Mouse (Mus musculus): ENCODE data around the gene Rps27. TPM values are rescaled to one million over a fixed set of nuclear protein-coding genes. Genes with fewer than 3 reads are reported as not detected.

Gene Rps27
- 28.1 and 44.0 TPM in 2 replicates for polyA plus RNA-seq (2011; ENCODE audit: insufficient read depth, insufficient read length, low read depth, missing spikeins)

DNA sequence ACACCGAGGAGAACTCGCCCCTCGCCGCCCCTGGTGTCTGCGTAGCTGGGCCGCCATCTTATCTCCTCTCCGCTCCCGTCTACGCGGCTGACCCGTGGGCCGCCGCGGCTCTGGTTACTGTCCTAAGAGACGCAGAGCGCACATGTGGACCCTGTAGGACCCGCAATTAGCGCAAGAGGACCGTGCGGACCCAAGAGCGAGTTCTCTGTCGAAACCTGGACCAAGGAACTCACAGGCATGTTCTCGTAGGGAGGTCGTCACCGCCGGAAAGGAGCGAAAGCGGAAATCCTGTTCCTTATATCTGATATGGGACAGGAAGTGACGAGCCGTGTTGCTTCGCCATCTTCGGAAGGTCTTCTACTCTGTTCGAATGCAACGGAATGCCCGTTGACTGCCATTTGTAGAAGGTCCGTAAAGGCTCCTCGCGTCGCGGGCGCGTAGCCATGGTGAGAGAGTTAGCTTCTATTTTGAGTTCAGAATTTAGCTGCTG is at the start of gene Rps27, which contains the start of gene Rab13:
Gene Rps27 (minus strand): TSS at position 275 of the 490 bp plus-strand sequence.
Gene Rab13 (plus strand): TSS at position 319 of the 490 bp plus-strand sequence.
- Histone ChIP-seq H3K4me3 (ENCODE audit: low read depth, low read length) (peak within 1 kb of the TSS; percentile 93), H3K36me3 (ENCODE audit: control insufficient read depth, insufficient read depth, low read length, poor library complexity, severe bottlenecking) (peaks cover 44% of the 10 kb centered on the region), H3K9ac (ENCODE audit: low read depth, poor library complexity, severe bottlenecking) (peak within 1 kb of the TSS; percentile 93), H3K4me1 (ENCODE audit: control insufficient read depth, insufficient read depth, low read length) (no peaks in the 10 kb centered on the region), H3K27ac (ENCODE audit: insufficient read depth, low read length) (peak within 1 kb of the TSS; percentile 70), H3K27me3 (ENCODE audit: control insufficient read depth, insufficient read depth, low read length, poor library complexity, severe bottlenecking) (no peaks in the 10 kb centered on the region), H3K9me3 (replicated peaks; ENCODE audit: control insufficient read depth, insufficient read depth, low read length, poor library complexity, severe bottlenecking) (no peaks in the 10 kb centered on the region)
- peak; percentile 95 for TF ChIP-seq POLR2A (IDR thresholded peaks at IDR 0.05; ENCODE audit: insufficient read depth, low read length)
- TF ChIP-seq CTCF (IDR thresholded peaks at IDR 0.05; ENCODE audit: low read depth, low read length) = no peak

DNA sequence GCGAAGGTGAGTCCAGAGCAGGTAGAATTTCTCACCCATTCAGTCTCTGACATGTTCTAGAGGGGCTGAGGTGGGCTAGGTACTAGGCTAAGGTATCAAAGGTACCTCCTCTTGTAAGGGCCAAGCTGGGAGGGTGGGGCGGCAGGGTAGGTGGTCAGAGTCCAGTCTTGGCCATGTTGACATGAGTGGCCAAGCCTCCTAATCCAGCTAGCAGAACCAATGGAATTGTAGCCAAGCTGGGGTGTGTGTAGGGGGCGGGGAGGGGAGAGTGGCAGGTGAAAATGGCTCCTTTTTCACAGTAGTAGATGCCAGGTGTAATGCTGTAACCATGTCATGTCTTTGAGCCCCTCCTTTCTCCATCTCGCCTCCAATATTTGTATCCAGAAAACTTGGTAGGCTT is 45.1 kb upstream of the Rps27 start:
- Histone ChIP-seq H3K4me3 (ENCODE audit: low read depth, low read length) (no peak overlapping the region), H3K4me1 (ENCODE audit: control insufficient read depth, insufficient read depth, low read length) (no peaks in the 10 kb centered on the region), H3K9me3 (replicated peaks; ENCODE audit: control insufficient read depth, insufficient read depth, low read length, poor library complexity, severe bottlenecking) (no peaks in the 10 kb centered on the region), H3K36me3 (ENCODE audit: control insufficient read depth, insufficient read depth, low read length, poor library complexity, severe bottlenecking) (peaks cover 15% of the 10 kb centered on the region), H3K27ac (ENCODE audit: insufficient read depth, low read length) (no peak overlapping the region), H3K27me3 (ENCODE audit: control insufficient read depth, insufficient read depth, low read length, poor library complexity, severe bottlenecking) (no peaks in the 10 kb centered on the region), H3K9ac (ENCODE audit: low read depth, poor library complexity, severe bottlenecking) (no peak overlapping the region)
- TF ChIP-seq POLR2A (IDR thresholded peaks at IDR 0.05; ENCODE audit: insufficient read depth, low read length) (no peak), CTCF (IDR thresholded peaks at IDR 0.05; ENCODE audit: low read depth, low read length) (no peak), EP300 (IDR thresholded peaks at IDR 0.05; ENCODE audit: insufficient read depth, low read depth, low read length) (no peak)

DNA sequence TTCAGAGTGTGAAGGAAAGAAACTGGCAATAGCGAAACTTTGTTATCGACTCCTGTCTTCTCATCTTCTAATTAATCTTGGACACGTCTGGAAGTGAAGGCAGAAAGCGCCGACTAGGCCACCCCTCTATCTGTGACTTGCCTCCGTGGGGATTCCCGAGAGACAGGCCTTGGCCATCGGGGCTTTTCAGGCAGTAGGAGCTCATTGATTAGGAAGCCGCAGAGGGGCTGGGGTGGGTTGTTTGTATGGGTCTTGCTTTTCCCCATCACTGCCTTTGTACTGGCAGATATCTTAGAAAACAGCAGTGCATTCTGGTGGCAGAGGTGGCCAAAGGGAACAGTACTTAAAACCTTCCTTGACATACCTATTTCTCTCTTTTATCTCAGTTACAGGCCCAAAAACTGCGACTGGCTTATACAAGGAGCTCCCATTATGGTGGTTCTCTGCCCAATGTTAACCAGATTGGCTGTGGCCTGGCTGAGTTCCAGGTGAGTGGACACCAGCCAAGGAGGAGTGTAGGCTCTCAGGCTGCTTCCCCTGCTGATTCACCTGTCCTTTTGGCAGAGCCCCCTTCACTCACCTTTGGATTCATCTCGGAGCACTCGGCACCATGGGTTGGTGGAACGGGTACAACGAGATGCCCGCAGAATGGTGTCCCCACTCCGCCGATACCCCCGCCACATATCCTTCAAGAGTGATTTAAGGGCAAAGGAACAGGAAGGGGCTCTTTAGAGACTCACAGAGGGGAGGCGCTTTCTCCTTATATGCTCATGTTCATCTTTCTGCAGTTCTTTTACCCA is 43.5 kb upstream of the Rps27 start:
- H3K9ac ChIP-seq (ENCODE audit: low read depth, poor library complexity, severe bottlenecking) = no peak overlapping the region
- H3K27ac ChIP-seq (ENCODE audit: insufficient read depth, low read length) = no peak overlapping the region
- no peaks in the 10 kb centered on the region for H3K9me3 ChIP-seq (replicated peaks; ENCODE audit: control insufficient read depth, insufficient read depth, low read length, poor library complexity, severe bottlenecking)
- peaks cover 15% of the 10 kb centered on the region; the same call in 1 of the 2 replicates for H3K36me3 ChIP-seq (ENCODE audit: control insufficient read depth, insufficient read depth, low read length, poor library complexity, severe bottlenecking)
- TF ChIP-seq CTCF (IDR thresholded peaks at IDR 0.05; ENCODE audit: low read depth, low read length) (no peak), POLR2A (IDR thresholded peaks at IDR 0.05; ENCODE audit: insufficient read depth, low read length) (no peak), EP300 (IDR thresholded peaks at IDR 0.05; ENCODE audit: insufficient read depth, low read depth, low read length) (no peak)
- no peaks in the 10 kb centered on the region for H3K27me3 ChIP-seq (ENCODE audit: control insufficient read depth, insufficient read depth, low read length, poor library complexity, severe bottlenecking)
- no peak overlapping the region for H3K4me3 ChIP-seq (ENCODE audit: low read depth, low read length)
- no peaks in the 10 kb centered on the region for H3K4me1 ChIP-seq (ENCODE audit: control insufficient read depth, insufficient read depth, low read length)

DNA sequence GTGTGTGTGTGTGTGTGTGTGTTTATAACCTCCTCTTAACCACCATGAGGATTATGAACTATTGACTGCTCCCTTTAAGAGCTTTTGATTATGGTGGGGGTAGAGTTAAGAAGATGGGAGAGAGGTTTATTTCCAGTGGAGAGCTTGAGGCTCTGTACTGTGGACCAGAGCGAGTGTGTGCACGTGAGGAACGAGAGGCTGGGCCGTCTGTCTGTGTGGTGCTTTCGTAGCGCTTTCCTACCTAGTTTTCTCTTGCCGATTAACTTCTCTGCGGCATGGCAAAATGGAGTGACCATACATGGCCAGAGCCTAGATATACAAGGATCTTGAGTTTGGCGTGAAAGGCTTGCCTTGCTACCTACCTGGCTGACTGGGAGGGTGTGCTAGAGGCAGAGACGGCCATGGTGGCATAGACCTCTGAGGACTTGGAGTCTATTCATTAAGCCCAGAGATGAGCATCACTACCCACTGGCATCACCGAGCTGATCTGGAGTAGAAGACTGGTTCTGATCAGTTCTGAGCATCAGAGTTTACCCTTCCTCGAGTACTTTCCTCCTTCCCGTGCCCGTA is 42.4 kb upstream of the Rps27 start:
- no peak overlapping the region for H3K9ac ChIP-seq (ENCODE audit: low read depth, poor library complexity, severe bottlenecking)
- H3K36me3 ChIP-seq (ENCODE audit: control insufficient read depth, insufficient read depth, low read length, poor library complexity, severe bottlenecking) = peaks cover 21% of the 10 kb centered on the region
- H3K27me3 ChIP-seq (ENCODE audit: control insufficient read depth, insufficient read depth, low read length, poor library complexity, severe bottlenecking) = no peaks in the 10 kb centered on the region
- no peaks in the 10 kb centered on the region for H3K9me3 ChIP-seq (replicated peaks; ENCODE audit: control insufficient read depth, insufficient read depth, low read length, poor library complexity, severe bottlenecking)
- H3K4me3 ChIP-seq (ENCODE audit: low read depth, low read length) = no peak overlapping the region
- no peak overlapping the region for H3K27ac ChIP-seq (ENCODE audit: insufficient read depth, low read length)
- no peaks in the 10 kb centered on the region for H3K4me1 ChIP-seq (ENCODE audit: control insufficient read depth, insufficient read depth, low read length)
- TF ChIP-seq POLR2A (IDR thresholded peaks at IDR 0.05; ENCODE audit: insufficient read depth, low read length) (no peak), CTCF (IDR thresholded peaks at IDR 0.05; ENCODE audit: low read depth, low read length) (no peak), EP300 (IDR thresholded peaks at IDR 0.05; ENCODE audit: insufficient read depth, low read depth, low read length) (no peak)

DNA sequence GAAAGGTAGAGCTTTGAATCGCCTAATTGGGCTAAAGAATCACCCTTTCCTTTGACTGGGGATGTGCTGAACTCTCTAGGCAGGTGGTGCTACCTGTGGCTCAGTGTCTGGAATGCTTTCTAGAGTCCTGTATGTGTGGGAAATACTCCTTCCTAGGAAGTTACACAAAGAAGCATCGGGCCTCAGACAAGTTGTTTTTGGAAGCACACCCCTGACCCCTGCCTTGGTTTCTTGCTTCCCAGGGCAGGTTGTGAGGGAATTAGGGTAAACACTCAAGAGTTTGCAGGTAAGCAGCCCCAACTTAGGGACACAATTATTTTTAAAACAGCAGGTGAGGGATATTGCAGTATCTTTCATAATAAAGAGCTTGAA is 41.7 kb upstream of the Rps27 start:
- TF ChIP-seq CTCF (IDR thresholded peaks at IDR 0.05; ENCODE audit: low read depth, low read length) (no peak), EP300 (IDR thresholded peaks at IDR 0.05; ENCODE audit: insufficient read depth, low read depth, low read length) (no peak), POLR2A (IDR thresholded peaks at IDR 0.05; ENCODE audit: insufficient read depth, low read length) (no peak)
- Histone ChIP-seq H3K9ac (ENCODE audit: low read depth, poor library complexity, severe bottlenecking) (peak overlapping the region; percentile 73), H3K27ac (ENCODE audit: insufficient read depth, low read length) (0 out of 2 replicates have a peak overlapping the region, but pooled peaks have one; percentile 12)

More for the DNA sequence above, 41.7 kb upstream of the Rps27 start:
- H3K4me1 ChIP-seq (ENCODE audit: control insufficient read depth, insufficient read depth, low read length) = no peaks in the 10 kb centered on the region
- no peaks in the 10 kb centered on the region for H3K27me3 ChIP-seq (ENCODE audit: control insufficient read depth, insufficient read depth, low read length, poor library complexity, severe bottlenecking)
- H3K36me3 ChIP-seq (ENCODE audit: control insufficient read depth, insufficient read depth, low read length, poor library complexity, severe bottlenecking) = peaks cover 23% of the 10 kb centered on the region
- no peaks in the 10 kb centered on the region for H3K9me3 ChIP-seq (replicated peaks; ENCODE audit: control insufficient read depth, insufficient read depth, low read length, poor library complexity, severe bottlenecking)
- H3K4me3 ChIP-seq (ENCODE audit: low read depth, low read length) = peak overlapping the region; percentile 90
